Mouse (Mus musculus) kidney, embryonic 15.5 days (tissue): Measurements from ENCODE around the gene Esx1. TPM values are rescaled to one million over a fixed set of nuclear protein-coding genes. Genes with fewer than 3 reads are reported as not detected.

Source experiments
- ATAC-seq: fragments of 200-750 bp; cut with Nextera tagmentation; replicated peaks from 2 replicates; pipeline ENCODE4 v1.8.0; 2017; ENCODE audit warnings: moderate TSS enrichment; ENCODE audit not compliant: low FRiP score
- H3K27ac ChIP-seq: fragments of 300-500 bp; sonication (generic); 2 replicates; pipeline ENCODE4 v1.5.1; 2015; ENCODE audit warnings: mild to moderate bottlenecking, inconsistent platforms
- H3K27me3 ChIP-seq: fragments of 300-500 bp; sonication (generic); 2 replicates; pipeline ENCODE4 v1.6.1; 2015; ENCODE audit warnings: inconsistent platforms
- H3K36me3 ChIP-seq: fragments of 300-500 bp; sonication (generic); 2 replicates; pipeline ENCODE4 v1.6.1; 2015; ENCODE audit warnings: inconsistent platforms
- H3K4me1 ChIP-seq: fragments of 300-500 bp; sonication (generic); 2 replicates; pipeline ENCODE4 v1.6.1; 2015; ENCODE audit warnings: inconsistent platforms
- H3K4me2 ChIP-seq: fragments of 300-500 bp; sonication (generic); 2 replicates; pipeline ENCODE4 v1.6.1; 2015; ENCODE audit warnings: moderate library complexity, mild to moderate bottlenecking, inconsistent platforms
- H3K4me3 ChIP-seq: fragments of 300-500 bp; sonication (generic); replicated peaks from 2 replicates; pipeline ENCODE4 v1.5.1; 2015; ENCODE audit warnings: mild to moderate bottlenecking, inconsistent platforms
- H3K9ac ChIP-seq: fragments of 300-500 bp; sonication (generic); 2 replicates; pipeline ENCODE4 v1.6.1; 2015; ENCODE audit warnings: mild to moderate bottlenecking, inconsistent platforms
- H3K9me3 ChIP-seq: fragments of 300-500 bp; sonication (generic); replicated peaks from 2 replicates; pipeline ENCODE4 v1.6.1; 2016; ENCODE audit warnings: inconsistent platforms
- WGBS: fragments of 180-500 bp; shearing (Covaris S2); methylation state at CpG from one replicate; pipeline ENCODE4 v1.1.7; 2015; ENCODE audit warnings: mixed read lengths; 5-methylcytosine and 5-hydroxymethylcytosine counted together
- polyA plus RNA-seq: library from polyadenylated mRNA; unstranded; fragments of >200 nt; fragmentation: Nextera tagmentation; extraction: Ambion mirVana; gene quantifications from 2 replicates; pipeline ENCODE4 v1.2.1, GENCODE M21; 2015

Esx1 gene
- not detected in 2 replicates for polyA plus RNA-seq

GRCm38 (mm10) chrX:137121718-137122117 is at the start of gene Esx1:
TSS of gene Esx1 (minus strand) at chrX:137122083.
- no peaks in the 10 kb centered on the region for H3K9me3 ChIP-seq
- no peaks in the 10 kb centered on the region for H3K36me3 ChIP-seq
- 0 out of 2 replicates have a peak within 1 kb of the TSS, but pooled peaks have one; percentile 14 for H3K4me2 ChIP-seq
- H3K9ac ChIP-seq: no peak within 1 kb of the TSS
- no peak for ATAC-seq
- H3K27ac ChIP-seq: no peak within 1 kb of the TSS
- peak within 1 kb of the TSS; percentile 16 for H3K4me3 ChIP-seq
- WGBS: 27% methylated on average over 19 of the region's 21 CpGs
- H3K27me3 ChIP-seq: peaks cover 91% of the 10 kb centered on the region
- H3K4me1 ChIP-seq: 0 out of 2 replicates have a peak, but pooled peaks cover 3% of the 10 kb centered on the region

- ATAC-seq: no peak
- H3K4me1 ChIP-seq: no peaks in the 10 kb centered on the region
- 44% methylated on average over 7 of the region's 7 CpGs for WGBS
- H3K4me3 ChIP-seq: no peak overlapping the region
- H3K9ac ChIP-seq: no peak overlapping the region
- no peak overlapping the region for H3K27ac ChIP-seq
- H3K9me3 ChIP-seq: no peaks in the 10 kb centered on the region
- H3K4me2 ChIP-seq: no peak overlapping the region
- no peaks in the 10 kb centered on the region for H3K36me3 ChIP-seq
- H3K27me3 ChIP-seq: no peaks in the 10 kb centered on the region
These were observed 48.1 kb upstream of the Esx1 start for GRCm38 (mm10) chrX:137170021-137170420.

DNA sequence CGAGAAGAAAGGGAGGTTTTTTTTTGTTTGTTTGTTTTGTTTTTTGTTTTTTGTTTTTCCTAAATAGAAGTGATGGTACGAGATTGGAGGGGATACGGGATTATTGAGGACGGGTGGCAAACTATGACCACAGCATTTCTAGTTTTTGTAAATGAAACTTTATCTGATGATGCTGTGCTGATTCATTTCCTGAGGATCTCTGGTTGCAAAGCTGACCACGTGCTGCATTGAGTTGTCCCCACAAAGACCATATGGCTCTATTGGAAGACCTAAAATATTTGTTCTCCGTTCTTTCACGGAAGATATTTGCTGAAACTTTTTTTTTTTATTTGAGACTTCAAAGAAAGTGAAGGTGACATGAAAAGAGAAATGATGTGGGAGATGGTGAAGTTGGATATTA is 45.8 kb upstream of the Esx1 start:
- Histone ChIP-seq H3K36me3 (no peaks in the 10 kb centered on the region), H3K9me3 (no peaks in the 10 kb centered on the region), H3K9ac (no peak overlapping the region), H3K27me3 (no peaks in the 10 kb centered on the region), H3K4me3 (no peak overlapping the region), H3K27ac (no peak overlapping the region), H3K4me1 (no peaks in the 10 kb centered on the region), H3K4me2 (no peak overlapping the region)
- 73% methylated on average over 7 of the region's 7 CpGs for WGBS
- no peak for ATAC-seq

- H3K4me2 ChIP-seq: no peak overlapping the region
- H3K9me3 ChIP-seq: no peaks in the 10 kb centered on the region
- H3K9ac ChIP-seq: no peak overlapping the region
- H3K36me3 ChIP-seq: no peaks in the 10 kb centered on the region
- no peak overlapping the region for H3K4me3 ChIP-seq
- no peak for ATAC-seq
- H3K27ac ChIP-seq: no peak overlapping the region
- WGBS: 92% methylated on average over 3 of the region's 3 CpGs
- no peaks in the 10 kb centered on the region for H3K4me1 ChIP-seq
- H3K27me3 ChIP-seq: no peaks in the 10 kb centered on the region
These were observed 43.7 kb upstream of the Esx1 start for GRCm38 (mm10) chrX:137165621-137166020.

DNA sequence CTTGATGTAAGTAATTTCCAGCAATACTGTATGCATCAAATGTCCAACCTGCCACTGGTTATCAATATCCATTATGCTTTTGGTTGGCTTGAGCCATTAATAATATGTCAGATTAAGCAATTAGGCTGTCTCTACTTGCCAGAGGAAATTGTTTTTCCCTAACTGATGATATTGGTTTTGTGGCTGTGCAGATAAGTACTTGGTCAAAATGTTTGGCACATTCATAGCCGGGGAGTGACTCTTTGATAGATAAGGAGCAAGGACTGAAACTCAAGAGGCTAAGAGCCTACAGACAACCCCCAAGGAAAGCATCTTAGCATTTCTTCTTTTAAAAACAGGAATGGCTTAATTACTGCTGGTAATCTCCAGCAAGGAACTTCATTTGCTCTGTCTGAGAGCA is 40.8 kb upstream of the Esx1 start:
- ATAC-seq: no peak
- 83% methylated on average over 1 of the region's 1 CpGs for WGBS

GRCm38 (mm10) chrX:137160971-137161370 is 39.1 kb upstream of the Esx1 start:
- H3K27me3 ChIP-seq: peaks cover 2% of the 10 kb centered on the region; the same call in 1 of the 2 replicates
- no peak overlapping the region for H3K27ac ChIP-seq
- H3K4me2 ChIP-seq: no peak overlapping the region
- H3K9ac ChIP-seq: no peak overlapping the region
- no peaks in the 10 kb centered on the region for H3K4me1 ChIP-seq
- no peaks in the 10 kb centered on the region for H3K36me3 ChIP-seq
- H3K4me3 ChIP-seq: no peak overlapping the region
- 74% methylated on average over 3 of the region's 3 CpGs for WGBS
- no peaks in the 10 kb centered on the region for H3K9me3 ChIP-seq
- ATAC-seq: no peak

More for the DNA sequence above, 40.8 kb upstream of the Esx1 start:
- Histone ChIP-seq H3K27me3 (no peaks in the 10 kb centered on the region), H3K4me2 (no peak overlapping the region), H3K4me1 (no peaks in the 10 kb centered on the region), H3K4me3 (no peak overlapping the region), H3K9me3 (no peaks in the 10 kb centered on the region), H3K9ac (no peak overlapping the region), H3K27ac (no peak overlapping the region), H3K36me3 (no peaks in the 10 kb centered on the region)

DNA sequence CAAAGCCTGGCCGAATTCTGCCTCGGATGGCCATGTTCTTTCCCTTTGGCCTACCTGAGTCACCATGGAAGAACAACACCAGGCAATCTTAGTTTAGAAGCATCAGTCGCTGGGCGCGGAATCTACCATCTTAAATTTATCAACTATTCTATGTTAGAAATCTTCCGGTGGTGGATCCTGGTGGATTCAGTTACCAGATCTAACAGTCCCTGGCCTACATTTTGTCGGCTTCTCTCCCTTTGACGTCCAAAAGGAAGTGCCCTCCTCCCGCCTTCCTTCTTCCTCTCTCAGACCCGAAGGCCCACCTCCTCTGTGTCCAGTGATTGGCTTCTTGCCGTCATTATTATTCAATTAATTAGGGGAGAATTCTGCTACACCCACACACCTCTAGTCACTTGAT is 27.2 kb upstream of the Esx1 start:
- Histone ChIP-seq H3K36me3 (no peaks in the 10 kb centered on the region), H3K4me2 (no peak overlapping the region), H3K27ac (no peak overlapping the region), H3K27me3 (peaks cover 10% of the 10 kb centered on the region), H3K4me3 (no peak overlapping the region), H3K9me3 (no peaks in the 10 kb centered on the region), H3K4me1 (no peaks in the 10 kb centered on the region), H3K9ac (no peak overlapping the region)
- no peak for ATAC-seq
- 85% methylated on average over 11 of the region's 11 CpGs for WGBS

- Histone ChIP-seq H3K36me3 (no peaks in the 10 kb centered on the region), H3K4me2 (no peak overlapping the region), H3K4me1 (no peaks in the 10 kb centered on the region), H3K27ac (no peak overlapping the region), H3K4me3 (no peak overlapping the region), H3K27me3 (peaks cover 6% of the 10 kb centered on the region; the same call in 1 of the 2 replicates), H3K9me3 (no peaks in the 10 kb centered on the region), H3K9ac (no peak overlapping the region)
- WGBS: 23% methylated on average over 4 of the region's 4 CpGs
- no peak for ATAC-seq
These were observed 22.8 kb upstream of the Esx1 start for GRCm38 (mm10) chrX:137144674-137145073.

- WGBS: 84% methylated on average over 4 of the region's 4 CpGs
- H3K4me2 ChIP-seq: no peak overlapping the region
- H3K4me1 ChIP-seq: no peaks in the 10 kb centered on the region
- no peak overlapping the region for H3K27ac ChIP-seq
- no peak overlapping the region for H3K4me3 ChIP-seq
- no peak overlapping the region for H3K9ac ChIP-seq
- ATAC-seq: no peak
- no peaks in the 10 kb centered on the region for H3K36me3 ChIP-seq
- H3K9me3 ChIP-seq: no peaks in the 10 kb centered on the region
- peaks cover 4% of the 10 kb centered on the region; the same call in 1 of the 2 replicates for H3K27me3 ChIP-seq
These were observed 21.8 kb upstream of the Esx1 start for GRCm38 (mm10) chrX:137143726-137144125.

DNA sequence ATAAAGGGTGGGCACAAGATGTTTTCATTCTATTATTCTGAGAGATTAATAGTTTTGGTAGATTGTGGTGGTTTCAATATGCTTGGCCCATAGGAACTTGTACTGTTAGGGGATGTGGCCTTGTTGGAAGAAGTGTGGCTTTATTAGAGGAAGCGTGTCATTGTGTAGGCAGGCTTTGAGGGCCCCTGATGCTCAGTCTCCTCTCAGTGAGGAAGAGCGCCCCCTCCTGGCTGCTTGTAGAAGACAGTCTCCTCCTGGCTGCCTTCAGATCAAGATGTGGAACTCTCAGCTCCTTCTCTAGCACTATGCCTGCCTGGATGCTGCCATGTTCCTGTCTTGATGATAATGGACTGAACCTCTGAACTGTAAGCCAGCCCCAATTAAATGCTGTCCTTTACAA is 20.7 kb upstream of the Esx1 start:
- no peaks in the 10 kb centered on the region for H3K9me3 ChIP-seq
- no peak overlapping the region for H3K27ac ChIP-seq
- no peak overlapping the region for H3K9ac ChIP-seq
- no peak for ATAC-seq
- no peaks in the 10 kb centered on the region for H3K4me1 ChIP-seq
- no peak overlapping the region for H3K4me2 ChIP-seq
- no peaks in the 10 kb centered on the region for H3K36me3 ChIP-seq
- H3K4me3 ChIP-seq: no peak overlapping the region
- 32% methylated on average over 2 of the region's 2 CpGs for WGBS
- peaks cover 3% of the 10 kb centered on the region; the same call in 1 of the 2 replicates for H3K27me3 ChIP-seq

- ATAC-seq: no peak
- Histone ChIP-seq H3K4me3 (no peak overlapping the region), H3K27me3 (peaks cover 2% of the 10 kb centered on the region; the same call in 1 of the 2 replicates), H3K9me3 (no peaks in the 10 kb centered on the region), H3K4me2 (no peak overlapping the region), H3K4me1 (no peaks in the 10 kb centered on the region), H3K9ac (no peak overlapping the region), H3K27ac (no peak overlapping the region), H3K36me3 (no peaks in the 10 kb centered on the region)
- 16% methylated on average over 6 of the region's 6 CpGs for WGBS
These were observed 19.8 kb upstream of the Esx1 start for GRCm38 (mm10) chrX:137141669-137142068.

GRCm38 (mm10) chrX:137127542-137127941 is 5.7 kb upstream of the Esx1 start:
- no peak for ATAC-seq
- peaks cover 74% of the 10 kb centered on the region for H3K27me3 ChIP-seq
- no peaks in the 10 kb centered on the region for H3K36me3 ChIP-seq
- no peaks in the 10 kb centered on the region for H3K9me3 ChIP-seq
- H3K27ac ChIP-seq: no peak overlapping the region
- H3K4me1 ChIP-seq: no peaks in the 10 kb centered on the region
- 17% methylated on average over 17 of the region's 17 CpGs for WGBS
- H3K4me2 ChIP-seq: no peak overlapping the region
- no peak overlapping the region for H3K9ac ChIP-seq
- H3K4me3 ChIP-seq: no peak overlapping the region
